Mouse (Mus musculus): Measurements from ENCODE around the gene Tbrg4.

DNA sequence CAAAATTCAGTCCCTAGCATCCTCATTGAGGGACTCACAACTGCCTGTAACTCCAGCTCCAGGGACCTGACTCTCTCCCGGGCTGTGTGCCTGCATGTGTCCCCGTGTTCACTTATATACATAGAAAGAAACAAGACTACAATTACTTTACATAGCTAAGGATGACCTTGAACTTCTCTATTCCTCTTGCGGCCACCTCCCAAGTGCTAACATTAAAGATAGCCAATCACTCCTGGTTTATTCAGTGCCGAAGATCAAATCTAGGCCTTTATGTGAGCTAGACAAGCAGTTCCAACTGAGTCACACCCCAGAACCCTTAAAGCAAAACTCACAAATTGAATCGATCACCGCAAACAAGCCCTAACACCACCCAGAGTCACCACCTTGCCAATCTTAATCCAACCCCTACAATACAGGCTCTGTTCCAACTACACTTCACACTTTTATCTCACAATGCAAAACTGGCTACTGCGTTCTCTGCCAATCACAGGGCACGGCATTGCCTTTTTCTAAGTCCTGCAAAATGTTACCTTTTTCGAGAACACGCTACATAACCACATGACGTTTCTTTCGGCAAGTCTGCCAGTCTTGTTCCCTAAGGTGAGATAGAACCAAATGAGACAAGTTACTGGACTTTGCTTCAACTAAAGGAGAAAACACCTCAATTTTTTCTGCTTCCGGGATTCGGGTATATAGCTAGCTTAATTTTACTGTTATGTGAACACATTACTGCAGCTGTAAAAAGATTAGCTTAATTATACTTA lies 1.1 kb downstream of the Tbrg4 start:
- TF ChIP-seq POLR2A (IDR thresholded peaks at IDR 0.05; ENCODE audit: low read depth, low read length) (no peak), CTCF (IDR thresholded peaks at IDR 0.05; ENCODE audit: extremely low read depth, insufficient read length, insufficient replicate concordance, low read depth, low read length) (no peak)
